Comparison of ENCODE assay signal across 18 mouse cellular contexts in genomic region chr4:87930356-87931245, GRCm38 (mm10).
DNase-seq lines count a peak whose midpoint lies in the region; ATAC-seq lines count a peak whose summit lies in the region.
"Had no signal": no experiment of that assay in that cellular context is flagged by ENCODE, and none has a peak within 500 bp of the region (broad histone marks: within the 10 kb centered on the region; RNA-seq: fewer than 3 reads in every experiment).

No protein-coding gene starts in this region.

- no peak overlapping the region for H3K27ac ChIP-seq in lung, embryonic 15.5 days
- H3K27ac ChIP-seq in embryonic facial prominence, embryonic 10.5 days (replicated peaks), result peak overlapping the region; percentile 19; the same call in 1 of the 2 replicates
- peak overlapping the region; percentile 84 for H3K27ac ChIP-seq in liver, embryonic 15.5 days (replicated peaks)
- H3K27ac ChIP-seq in kidney, embryonic 15.5 days, result no peak overlapping the region
- H3K27ac ChIP-seq in limb, embryonic 10.5 days, result no peak overlapping the region
- H3K27ac ChIP-seq: heart, embryonic 15.5 days; hindbrain, embryonic 15.5 days had no signal

- 82% methylated on average over 8 of the region's 8 CpGs for WGBS in lung, embryonic 15.5 days
- 88% methylated on average over 8 of the region's 8 CpGs for WGBS in embryonic facial prominence, embryonic 10.5 days
- 34% methylated on average over 8 of the region's 8 CpGs for WGBS in liver, embryonic 15.5 days (ENCODE audit: insufficient replicate concordance)
- WGBS in kidney, embryonic 15.5 days, result 91% methylated on average over 8 of the region's 8 CpGs
- WGBS in limb, embryonic 10.5 days, result 93% methylated on average over 8 of the region's 8 CpGs

- no peak overlapping the region for H3K4me3 ChIP-seq in lung, embryonic 15.5 days
- no peak overlapping the region for H3K4me3 ChIP-seq in embryonic facial prominence, embryonic 10.5 days
- H3K4me3 ChIP-seq in liver, embryonic 15.5 days (replicated peaks), result peak overlapping the region; percentile 17; the same call in 1 of the 2 replicates
- no peak overlapping the region for H3K4me3 ChIP-seq in kidney, embryonic 15.5 days (replicated peaks)
- no peak overlapping the region for H3K4me3 ChIP-seq in limb, embryonic 10.5 days
- H3K4me3 ChIP-seq: embryonic facial prominence, embryonic 15.5 days; forebrain, embryonic 15.5 days; heart, embryonic 15.5 days; hindbrain, embryonic 15.5 days had no signal

- no peak overlapping the region for H3K9ac ChIP-seq in lung, embryonic 15.5 days
- peak overlapping the region; percentile 16; the same call in 1 of the 2 replicates for H3K9ac ChIP-seq in liver, embryonic 15.5 days
- no peak overlapping the region for H3K9ac ChIP-seq in kidney, embryonic 15.5 days
- H3K9ac ChIP-seq: embryonic facial prominence, embryonic 15.5 days; forebrain, embryonic 15.5 days; heart, embryonic 15.5 days; hindbrain, embryonic 15.5 days; lung, embryonic 14.5 days had no signal

- H3K36me3 ChIP-seq in lung, embryonic 15.5 days, result no peaks in the 10 kb centered on the region
- H3K36me3 ChIP-seq in embryonic facial prominence, embryonic 10.5 days (replicated peaks), result peaks cover 9% of the 10 kb centered on the region
- no peaks in the 10 kb centered on the region for H3K36me3 ChIP-seq in liver, embryonic 15.5 days (replicated peaks)
- no peaks in the 10 kb centered on the region for H3K36me3 ChIP-seq in kidney, embryonic 15.5 days
- H3K36me3 ChIP-seq in limb, embryonic 10.5 days, result no peaks in the 10 kb centered on the region; the same call in 1 of the 2 replicates
- H3K36me3 ChIP-seq: embryonic facial prominence, embryonic 15.5 days; forebrain, embryonic 15.5 days; heart, embryonic 15.5 days; hindbrain, embryonic 15.5 days had no signal

- no peaks in the 10 kb centered on the region for H3K27me3 ChIP-seq in lung, embryonic 15.5 days
- no peaks in the 10 kb centered on the region for H3K27me3 ChIP-seq in embryonic facial prominence, embryonic 10.5 days (replicated peaks; ENCODE audit: low read depth, poor library complexity, severe bottlenecking)
- H3K27me3 ChIP-seq in liver, embryonic 15.5 days, result no peaks in the 10 kb centered on the region
- no peaks in the 10 kb centered on the region for H3K27me3 ChIP-seq in kidney, embryonic 15.5 days
- H3K27me3 ChIP-seq in limb, embryonic 10.5 days (ENCODE audit: low read depth, poor library complexity, severe bottlenecking), result no peaks in the 10 kb centered on the region
- H3K27me3 ChIP-seq: embryonic facial prominence, embryonic 15.5 days; forebrain, embryonic 15.5 days; heart, embryonic 15.5 days; hindbrain, embryonic 15.5 days had no signal

- H3K4me1 ChIP-seq in lung, embryonic 15.5 days, result peaks cover 35% of the 10 kb centered on the region
- H3K4me1 ChIP-seq in embryonic facial prominence, embryonic 10.5 days, result peaks cover 55% of the 10 kb centered on the region
- H3K4me1 ChIP-seq in liver, embryonic 15.5 days (replicated peaks), result peaks cover 32% of the 10 kb centered on the region
- peaks cover 23% of the 10 kb centered on the region for H3K4me1 ChIP-seq in kidney, embryonic 15.5 days
- peaks cover 26% of the 10 kb centered on the region for H3K4me1 ChIP-seq in limb, embryonic 10.5 days

- DNase-seq in lung, postnatal 4 days, result no peak
- DNase-seq in MEL-GATA-1-ER (ENCODE audit: extremely low read depth, low read depth), result peak; percentile 50
- no peak for DNase-seq in embryonic facial prominence, embryonic 10.5 days (ENCODE audit: low spot score)
- DNase-seq in kidney, adult 11 months, result no peak
- DNase-seq in limb, embryonic 10.5 days (ENCODE audit: low spot score), result no peak
- DNase-seq: cerebellum, postnatal 25 days; lung, embryonic 14.5 days; midbrain, embryonic 14.5 days; right cerebral cortex, postnatal 4 days; thymus, postnatal 25 days had no signal

- no peak overlapping the region for H3K4me2 ChIP-seq in lung, embryonic 15.5 days
- H3K4me2 ChIP-seq in liver, embryonic 15.5 days, result peak overlapping the region; percentile 58
- no peak overlapping the region for H3K4me2 ChIP-seq in kidney, embryonic 15.5 days
- H3K4me2 ChIP-seq: embryonic facial prominence, embryonic 15.5 days; forebrain, embryonic 15.5 days; heart, embryonic 15.5 days; hindbrain, embryonic 15.5 days; lung, embryonic 14.5 days had no signal

- 0 out of 2 replicates have a peak, but pooled peaks have one; percentile 13 for ATAC-seq in lung, embryonic 15.5 days (ENCODE audit: borderline replicate concordance, extremely low read depth, low FRiP score, low TSS enrichment)
- ATAC-seq in liver, embryonic 15.5 days (ENCODE audit: insufficient read depth), result peak; percentile 94
- no peak for ATAC-seq in kidney, embryonic 15.5 days (replicated peaks; ENCODE audit: low FRiP score)
- ATAC-seq: CD4-positive, CD25-positive, alpha-beta regulatory T cell, adult 4 months; forebrain, embryonic 15.5 days had no signal

- H3K9me3 ChIP-seq in lung, embryonic 15.5 days, result no peaks in the 10 kb centered on the region
- H3K9me3 ChIP-seq in embryonic facial prominence, embryonic 10.5 days, result 0 out of 2 replicates have a peak, but pooled peaks cover 2% of the 10 kb centered on the region
- no peaks in the 10 kb centered on the region for H3K9me3 ChIP-seq in liver, embryonic 15.5 days (replicated peaks)
- no peaks in the 10 kb centered on the region for H3K9me3 ChIP-seq in kidney, embryonic 15.5 days (replicated peaks)
- no peaks in the 10 kb centered on the region for H3K9me3 ChIP-seq in limb, embryonic 10.5 days (replicated peaks)
- H3K9me3 ChIP-seq: embryonic facial prominence, embryonic 15.5 days; forebrain, embryonic 15.5 days; heart, embryonic 15.5 days; hindbrain, embryonic 15.5 days had no signal

Comparison
In these comparisons a context has a peak if more than half of its experiments do, and no peak if none do; other contexts are left out.
1. H3K27ac ChIP-seq: peak in embryonic facial prominence, embryonic 10.5 days (single experiment) and liver, embryonic 15.5 days (single experiment); none in lung, embryonic 15.5 days (single experiment), kidney, embryonic 15.5 days (single experiment) and limb, embryonic 10.5 days (single experiment).